Mouse (Mus musculus) CH12.LX (cell line): ENCODE data around the gene Dlx2. TPM values are rescaled to one million over a fixed set of nuclear protein-coding genes. Genes with fewer than 3 reads are reported as not detected.

Experiments
- DNase-seq: peaks from one replicate; pipeline ENCODE4 v3.0.0-alpha.2; 2013; ENCODE audit errors: extremely low read depth
- H3K27ac ChIP-seq: 2 replicates; pipeline ENCODE4 v1.5.1; 2012; ENCODE audit warnings: low read depth, mild to moderate bottlenecking, control low read depth, moderate library complexity; ENCODE audit not compliant: insufficient read depth
- H3K27me3 ChIP-seq: replicated peaks from 2 replicates; pipeline ENCODE3; 2012; ENCODE audit warnings: inconsistent platforms
- H3K36me3 ChIP-seq, 2 experiments: replicated peaks in 1 of 2; 2 replicates each; pipeline versions ENCODE3 to v1.6.1; 2012; ENCODE audit warnings: inconsistent platforms in 1 of 2, low read length in 1 of 2, mild to moderate bottlenecking in 1 of 2, mixed read lengths in 1 of 2, moderate library complexity in 1 of 2; ENCODE audit not compliant: control insufficient read depth in 1 of 2, insufficient read depth in 1 of 2
- H3K4me1 ChIP-seq, 2 experiments: 2 replicates each; pipeline ENCODE4 v1.6.1; 2012; ENCODE audit warnings: inconsistent platforms in 1 of 2, moderate library complexity in 1 of 2; ENCODE audit not compliant: insufficient read depth in 2 of 2, control insufficient read depth in 1 of 2
- H3K4me2 ChIP-seq: 2 replicates; pipeline ENCODE4 v1.6.1; 2012; ENCODE audit warnings: low read depth, mild to moderate bottlenecking, control low read depth; ENCODE audit not compliant: poor library complexity, insufficient read depth, severe bottlenecking
- H3K4me3 ChIP-seq, 3 experiments: fragments of 150-350 bp in 1 of 3; sonication (generic) in 1 of 3; replicated peaks in 1 of 3; 2 replicates each; pipeline versions ENCODE3 to v1.5.1; 2011 to 2012; ENCODE audit warnings: low read depth in 2 of 3, low read length in 2 of 3, mild to moderate bottlenecking in 2 of 3, moderate library complexity in 2 of 3, control low read depth in 1 of 3, improper control_type of control experiment in 1 of 3, inconsistent platforms in 1 of 3, mixed read lengths in 1 of 3; ENCODE audit not compliant: poor library complexity in 1 of 3
- H3K79me2 ChIP-seq: replicated peaks from 2 replicates; pipeline ENCODE4 v1.6.1; 2012; ENCODE audit warnings: mild to moderate bottlenecking, moderate library complexity; ENCODE audit not compliant: control insufficient read depth, poor library complexity, insufficient read depth, severe bottlenecking; ENCODE audit errors: extremely low read depth
- H3K9ac ChIP-seq: 2 replicates; pipeline ENCODE4 v1.6.1; 2012; ENCODE audit warnings: low read depth, mild to moderate bottlenecking, control low read depth, moderate library complexity; ENCODE audit not compliant: insufficient read depth
- H3K9me3 ChIP-seq: replicated peaks from 2 replicates; pipeline ENCODE3; 2012; ENCODE audit warnings: low read length, inconsistent platforms, mixed read lengths
- CHD2 ChIP-seq: IDR thresholded peaks from 2 replicates; pipeline ENCODE4 v1.6.1; 2011; ENCODE audit warnings: low read length, improper control_type of control experiment
- CTCF ChIP-seq, 2 experiments: IDR thresholded peaks in 1 of 2; conservative IDR thresholded peaks in 1 of 2; 2 replicates each; pipeline ENCODE4 v1.5.1; 2011 to 2012; ENCODE audit warnings: low read depth in 2 of 2, low read length in 2 of 2, improper control_type of control experiment in 1 of 2, inconsistent platforms in 1 of 2, mild to moderate bottlenecking in 1 of 2, moderate library complexity in 1 of 2
- ELF1 ChIP-seq: IDR thresholded peaks from 2 replicates; pipeline ENCODE4 v1.6.1; 2014; ENCODE audit warnings: low read depth, mild to moderate bottlenecking, inconsistent platforms, low read length, improper control_type of control experiment
- EP300 ChIP-seq: IDR thresholded peaks from 2 replicates; pipeline ENCODE4 v1.6.1; 2011; ENCODE audit warnings: low read length, improper control_type of control experiment
- GABPA ChIP-seq: IDR thresholded peaks from 2 replicates; pipeline ENCODE4 v1.6.1; 2012; ENCODE audit warnings: low read depth, low read length, improper control_type of control experiment, inconsistent platforms; ENCODE audit not compliant: insufficient replicate concordance
- JUN ChIP-seq: IDR thresholded peaks from 2 replicates; pipeline ENCODE4 v1.6.1; 2011; ENCODE audit warnings: low read depth, mild to moderate bottlenecking, low read length, improper control_type of control experiment, moderate library complexity; ENCODE audit not compliant: insufficient read depth
- MAFK ChIP-seq: IDR thresholded peaks from 2 replicates; pipeline ENCODE4 v1.6.1; 2011; ENCODE audit warnings: low read length, improper control_type of control experiment; ENCODE audit not compliant: insufficient replicate concordance
- MAX ChIP-seq: IDR thresholded peaks from 2 replicates; pipeline ENCODE4 v1.6.1; 2011; ENCODE audit warnings: low read length, improper control_type of control experiment
- MAZ ChIP-seq: IDR thresholded peaks from 2 replicates; pipeline ENCODE4 v1.6.1; 2012; ENCODE audit warnings: low read depth, mild to moderate bottlenecking, inconsistent platforms, low read length, improper control_type of control experiment, moderate library complexity
- MEF2A ChIP-seq: IDR thresholded peaks from 2 replicates; pipeline ENCODE4 v1.6.1; 2014; ENCODE audit warnings: low read depth, mild to moderate bottlenecking, inconsistent platforms, low read length, improper control_type of control experiment, borderline replicate concordance
- MXI1 ChIP-seq: IDR thresholded peaks from 2 replicates; pipeline ENCODE4 v1.6.1; 2011; ENCODE audit warnings: mild to moderate bottlenecking, low read depth, low read length, improper control_type of control experiment
- MYC ChIP-seq: IDR thresholded peaks from 2 replicates; pipeline ENCODE4 v1.6.1; 2011; ENCODE audit warnings: low read depth, mild to moderate bottlenecking, improper control_type of control experiment, low read length
- NELFE ChIP-seq: IDR thresholded peaks from 2 replicates; pipeline ENCODE4 v1.6.1; 2011; ENCODE audit warnings: low read depth, low read length, improper control_type of control experiment
- NRF1 ChIP-seq: IDR thresholded peaks from 2 replicates; pipeline ENCODE4 v1.6.1; 2014; ENCODE audit warnings: low read depth, mild to moderate bottlenecking, inconsistent platforms, low read length, improper control_type of control experiment, moderate library complexity
- POLR2A ChIP-seq: IDR thresholded peaks from 2 replicates; pipeline ENCODE4 v1.6.1; 2011; ENCODE audit warnings: low read depth, mild to moderate bottlenecking, improper control_type of control experiment, low read length
- RAD21 ChIP-seq: IDR thresholded peaks from 2 replicates; pipeline ENCODE4 v1.6.1; 2011; ENCODE audit warnings: low read depth, mild to moderate bottlenecking, low read length, improper control_type of control experiment, moderate library complexity
- TBP ChIP-seq: conservative IDR thresholded peaks from 2 replicates; pipeline ENCODE4 v1.6.1; 2011; ENCODE audit warnings: low read depth, low read length, improper control_type of control experiment
- UBTF ChIP-seq: IDR thresholded peaks from 2 replicates; pipeline ENCODE4 v1.6.1; 2012; ENCODE audit warnings: low read depth, mild to moderate bottlenecking, inconsistent platforms, low read length, improper control_type of control experiment, moderate library complexity
- USF1 ChIP-seq: IDR thresholded peaks from 2 replicates; pipeline ENCODE4 v1.6.1; 2014; ENCODE audit warnings: low read depth, mild to moderate bottlenecking, inconsistent platforms, low read length, improper control_type of control experiment
- USF2 ChIP-seq: conservative IDR thresholded peaks from 2 replicates; pipeline ENCODE4 v1.6.1; 2011; ENCODE audit warnings: low read depth, low read length, improper control_type of control experiment
- ZKSCAN1 ChIP-seq: IDR thresholded peaks from 2 replicates; pipeline ENCODE4 v1.6.1; 2012; ENCODE audit warnings: low read depth, inconsistent platforms, low read length, improper control_type of control experiment, borderline replicate concordance
- ZNF384 ChIP-seq: IDR thresholded peaks from 2 replicates; pipeline ENCODE4 v1.6.1; 2012; ENCODE audit warnings: low read depth, low read length, improper control_type of control experiment, inconsistent platforms
- dilution Hi-C: fragments of 300-500 bp; cut with MboI; formaldehyde crosslinking; loops from 2 replicates; pipeline ENCODE4 v1.14.3; 2020; ENCODE audit warnings: low sequenced_read_pairs; ENCODE audit not compliant: extremely low pct_unique_long_range_greater_than_20kb, extremely low pct_ligation_motif_present
- in situ Hi-C: fragments of 300-500 bp; cut with MboI; formaldehyde crosslinking; loops from 3 replicates; pipeline ENCODE4 v1.14.3; 2019; ENCODE audit warnings: low sequenced_read_pairs, low pct_ligation_motif_present, low pct_unique_long_range_greater_than_20kb, mixed read lengths
- polyA plus RNA-seq: library from polyadenylated mRNA; unstranded; fragments of >175 nt; gene quantifications from 2 replicates; pipeline ENCODE4 v1.2.1, GENCODE M21; 2012; ENCODE audit warnings: low read depth; ENCODE audit not compliant: insufficient read length
- total RNA-seq, 2 experiments: library from RNA; depleted of rRNA; stranded (reverse); fragments of 300-350 nt in 1 of 2; fragments of >200 nt in 1 of 2; gene quantifications; 2 replicates each; pipeline ENCODE4 v1.2.3; 2012 to 2014

Dlx2 gene
- total and polyA plus RNA-seq, 3 experiments = not detected

DNA sequence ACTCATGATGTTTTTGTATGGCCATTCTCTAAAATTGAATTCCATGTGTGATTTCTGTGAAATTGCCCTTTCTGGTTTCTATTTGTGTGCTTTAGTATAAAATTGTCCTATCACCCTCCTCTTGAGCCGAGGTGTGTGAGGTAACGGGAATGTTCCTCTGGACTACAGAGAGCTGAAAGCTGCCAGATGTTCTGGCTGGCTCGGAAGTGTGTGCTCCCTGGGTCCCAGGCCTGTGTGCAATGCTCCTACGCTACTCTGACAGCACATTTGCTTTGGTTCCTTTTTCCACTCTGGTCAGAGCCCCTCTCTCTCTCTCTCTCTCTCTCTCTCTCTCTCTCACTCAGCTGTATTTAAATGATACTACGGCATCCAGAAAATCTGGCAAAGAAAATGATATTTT is 49.4 kb downstream of the Dlx2 start:
- H3K4me2 ChIP-seq = no peak overlapping the region
- peaks cover 0 to 2% of the 10 kb centered on the region in 2 experiments for H3K36me3 ChIP-seq
- no peak for DNase-seq
- no peak for TF ChIP-seq MXI1
- no peak for TF ChIP-seq ZKSCAN1
- TF ChIP-seq MYC = no peak
- no peak for TF ChIP-seq MAX
- no peak for TF ChIP-seq MAZ
- no peaks in the 10 kb centered on the region for H3K79me2 ChIP-seq
- H3K27me3 ChIP-seq = no peaks in the 10 kb centered on the region
- no peaks in the 10 kb centered on the region for H3K9me3 ChIP-seq
- dilution Hi-C loops = no loop called here
- in situ Hi-C loops = no loop called here
- no peak overlapping the region for H3K9ac ChIP-seq
- H3K27ac ChIP-seq = no peak overlapping the region
- no peak overlapping the region for H3K4me3 ChIP-seq
- H3K4me1 ChIP-seq = peaks cover 3 to 14% of the 10 kb centered on the region in 2 experiments; a peak in 2 of 4 replicates

- Histone ChIP-seq H3K9ac (no peak overlapping the region), H3K79me2 (no peaks in the 10 kb centered on the region), H3K4me3 (no peak overlapping the region), H3K4me1 (peaks cover 6 to 33% of the 10 kb centered on the region in 2 experiments; a peak in 3 of 4 replicates), H3K9me3 (no peaks in the 10 kb centered on the region), H3K27ac (no peak overlapping the region), H3K36me3 (peaks cover 0 to under 1% of the 10 kb centered on the region in 2 experiments), H3K27me3 (no peaks in the 10 kb centered on the region), H3K4me2 (no peak overlapping the region)
- in situ Hi-C loops (no loop called here), dilution Hi-C loops (no loop called here)
- TF ChIP-seq MAFK = no peak
- no peak for TF ChIP-seq TBP
- TF ChIP-seq NRF1 = no peak
- TF ChIP-seq USF1 = no peak
- TF ChIP-seq RAD21 = no peak
- no peak for DNase-seq
Measured at GRCm38 (mm10) chr2:71494971-71495370, 51.6 kb downstream of the Dlx2 start.

DNA sequence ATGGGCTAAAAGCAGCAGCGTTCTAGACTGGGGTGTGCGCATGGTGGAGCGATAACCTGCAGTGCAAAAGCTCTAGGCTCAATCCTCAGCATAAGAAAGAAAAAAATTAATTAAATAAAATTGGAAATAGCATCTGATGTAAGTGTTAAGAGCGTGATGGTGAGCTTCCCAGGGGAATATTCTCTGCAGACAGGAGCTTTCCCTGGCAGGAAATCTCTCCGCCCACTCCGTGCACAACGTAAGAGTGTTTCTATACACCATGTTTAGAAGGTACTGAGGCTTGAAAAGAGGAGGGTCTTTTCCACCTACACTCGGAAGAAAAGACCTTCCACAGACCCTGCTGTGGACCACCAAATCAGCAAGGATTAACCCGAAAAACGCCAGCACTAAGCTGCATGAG is 52.1 kb downstream of the Dlx2 start:
- no peaks in the 10 kb centered on the region for H3K79me2 ChIP-seq
- peaks cover 0 to 5% of the 10 kb centered on the region in 2 experiments for H3K36me3 ChIP-seq
- no peak overlapping the region for H3K27ac ChIP-seq
- H3K9me3 ChIP-seq = no peaks in the 10 kb centered on the region
- TF ChIP-seq MYC (no peak), EP300 (no peak), POLR2A (no peak), JUN (no peak), MEF2A (no peak), GABPA (no peak), ZKSCAN1 (no peak), CHD2 (no peak), NELFE (no peak), ELF1 (no peak), UBTF (no peak), CTCF (conservative IDR thresholded peaks at IDR 0.05 in 1 of 2, IDR thresholded peaks at IDR 0.05 in 1 of 2; ENCODE audit: low read depth in 2 of 2, low read length in 2 of 2) (no peak), ZNF384 (no peak), NRF1 (no peak), USF2 (no peak)
- no peak for DNase-seq
- H3K9ac ChIP-seq = no peak overlapping the region
- peaks cover 6 to 36% of the 10 kb centered on the region in 2 experiments; a peak in 3 of 4 replicates for H3K4me1 ChIP-seq
- H3K4me3 ChIP-seq = no peak overlapping the region
- H3K27me3 ChIP-seq = no peaks in the 10 kb centered on the region
- no peak overlapping the region for H3K4me2 ChIP-seq
- in situ Hi-C loops = no loop called here
- dilution Hi-C loops = no loop called here
